Mouse (Mus musculus): ENCODE data around the gene Pgap2. TPM values are rescaled to one million over a fixed set of nuclear protein-coding genes. Genes with fewer than 3 reads are reported as not detected.

Gene Pgap2
- 10 to 100 TPM; 19.5 to 24.9 TPM for total RNA-seq (2021)
- long read RNA-seq, experiment 1, partial matches to known transcripts = 1 of 18 reads
- long read RNA-seq, experiment 1, other reads (novel, unspliced or antisense) = 15 of 18 reads
- long read RNA-seq, experiment 2, transcript Pgap2-204 (7 exons, 2,141 nt) = major isoform, 5 of 37 reads
- long read RNA-seq, experiment 2, partial matches to known transcripts = 1 of 37 reads
- long read RNA-seq, experiment 2, other reads (novel, unspliced or antisense) = 25 of 37 reads

GRCm38 (mm10) chr7:102209756-102210721 is at the start of gene Pgap2, which contains the start of gene Nup98:
Gene Pgap2 (plus strand): TSS chr7:102210208.
Gene Nup98 (minus strand): TSS chr7:102210176.
- peak; percentile 98 for DNase-seq

GRCm38 (mm10) chr7:102170300-102170699 is 39.7 kb upstream of the Pgap2 start:
- DNase-seq = no peak

- DNase-seq = no peak
Measured at GRCm38 (mm10) chr7:102183849-102184248, 26.2 kb upstream of the Pgap2 start.

- no peak for DNase-seq
Measured at GRCm38 (mm10) chr7:102192356-102192755, 17.7 kb upstream of the Pgap2 start.

- no peak for DNase-seq
Measured at GRCm38 (mm10) chr7:102200576-102200975, 9.4 kb upstream of the Pgap2 start.

GRCm38 (mm10) chr7:102200996-102201785 is 8.8 kb upstream of the Pgap2 start:
- DNase-seq = no peak

GRCm38 (mm10) chr7:102204296-102204857 is 5.6 kb upstream of the Pgap2 start:
- no peak for DNase-seq

GRCm38 (mm10) chr7:102205646-102206045 is 4.4 kb upstream of the Pgap2 start:
- DNase-seq = no peak

- DNase-seq = no peak
Measured at GRCm38 (mm10) chr7:102208806-102209363, 1.1 kb upstream of the Pgap2 start.

- DNase-seq = no peak
Measured at GRCm38 (mm10) chr7:102211071-102211470, 1.1 kb downstream of the Pgap2 start.

GRCm38 (mm10) chr7:102221899-102222298 is 11.9 kb downstream of the Pgap2 start:
- no peak for DNase-seq

- peak; percentile 29 for DNase-seq
Measured at GRCm38 (mm10) chr7:102222336-102222735, 12.3 kb downstream of the Pgap2 start.

- peak; percentile 70 for DNase-seq
Measured at GRCm38 (mm10) chr7:102222830-102223556, 13.0 kb downstream of the Pgap2 start.

- DNase-seq = no peak
Measured at GRCm38 (mm10) chr7:102223883-102224738, 14.1 kb downstream of the Pgap2 start.

GRCm38 (mm10) chr7:102226051-102226450 is 16.0 kb downstream of the Pgap2 start:
- no peak for DNase-seq

GRCm38 (mm10) chr7:102228049-102228670 is 18.2 kb downstream of the Pgap2 start:
- no peak for DNase-seq

GRCm38 (mm10) chr7:102229814-102230213 is 19.8 kb downstream of the Pgap2 start:
- DNase-seq = no peak

GRCm38 (mm10) chr7:102233059-102233458 is 23.1 kb downstream of the Pgap2 start:
- DNase-seq = no peak

GRCm38 (mm10) chr7:102238686-102239286 is 28.8 kb downstream of the Pgap2 start:
- DNase-seq = no peak

Measured in gastrocnemius, postnatal 25 days (tissue).